Mouse (Mus musculus): ENCODE measurements around the gene Nova2. TPM values are rescaled to one million over a fixed set of nuclear protein-coding genes. Genes with fewer than 3 reads are reported as not detected.

Gene Nova2
- polyA plus RNA-seq, 1 experiment from 2014 or later: 1.2 TPM

DNA sequence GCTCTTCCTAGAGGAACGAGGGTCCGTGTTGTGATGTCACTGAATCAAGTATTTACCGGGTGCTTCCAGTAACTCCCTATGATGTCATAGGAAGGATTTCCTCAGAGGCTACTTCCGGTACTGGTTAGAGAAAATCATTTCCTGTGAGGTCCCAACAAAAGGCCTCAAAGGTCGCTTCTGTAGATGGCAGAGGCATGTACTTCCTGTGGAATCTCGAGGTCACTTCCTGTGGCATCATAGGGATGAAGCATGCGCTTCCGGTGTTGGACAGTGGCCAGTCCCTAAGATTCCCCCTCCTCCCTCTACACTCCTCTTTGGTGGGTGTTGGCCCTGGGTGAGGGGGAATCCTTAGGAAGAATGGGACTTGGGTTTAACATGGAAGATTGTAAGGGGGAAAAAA, 33.8 kb downstream of the Nova2 start:
- H3K9me3 ChIP-seq: no peaks in the 10 kb centered on the region
- H3K4me2 ChIP-seq: 0 out of 2 replicates have a peak overlapping the region, but pooled peaks have one; percentile 16
- H3K27ac ChIP-seq: peak overlapping the region; percentile 56
- H3K27me3 ChIP-seq: peaks cover 70% of the 10 kb centered on the region
- no peaks in the 10 kb centered on the region for H3K36me3 ChIP-seq
- peak; percentile 3; the same call in 1 of the 2 replicates for ATAC-seq (ENCODE audit: borderline replicate concordance, extremely low read depth, low FRiP score, low TSS enrichment)
- no peak overlapping the region for H3K4me3 ChIP-seq
- peaks cover 33% of the 10 kb centered on the region for H3K4me1 ChIP-seq
- WGBS: 45% methylated on average over 8 of the region's 8 CpGs
- no peak overlapping the region for H3K9ac ChIP-seq

DNA sequence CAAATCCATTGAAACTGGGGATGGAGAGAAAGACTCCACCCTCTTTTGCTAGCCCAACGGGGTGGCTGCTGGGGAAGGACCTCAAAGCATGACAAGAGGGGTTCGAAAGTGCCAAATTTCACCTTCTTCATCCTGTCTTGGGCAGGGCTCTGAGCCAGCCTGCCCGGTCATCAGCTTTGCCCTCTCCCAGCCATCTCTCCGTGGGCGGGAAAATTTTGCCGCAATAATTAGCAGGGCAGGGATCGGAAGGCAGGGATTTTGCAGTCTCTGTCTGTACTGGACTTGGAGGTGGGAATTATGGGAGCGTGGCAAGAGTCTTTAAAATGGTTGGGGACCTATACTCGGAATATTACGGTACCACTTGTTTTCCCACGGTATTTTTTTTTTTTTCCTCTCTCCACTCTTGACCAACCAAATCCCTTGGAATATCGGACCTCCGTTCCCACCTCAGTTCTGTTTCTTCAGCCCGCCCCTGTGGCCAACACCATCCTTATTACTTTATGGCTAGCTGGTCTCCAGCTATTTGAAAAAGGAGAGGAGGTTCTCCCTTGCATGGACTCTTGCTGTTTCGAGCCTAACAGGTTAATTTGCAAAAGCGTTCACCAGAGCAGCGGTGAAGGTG, 36.6 kb downstream of the Nova2 start:
- ATAC-seq (ENCODE audit: borderline replicate concordance, extremely low read depth, low FRiP score, low TSS enrichment): no peak
- WGBS: 2% methylated on average over 17 of the region's 17 CpGs

DNA sequence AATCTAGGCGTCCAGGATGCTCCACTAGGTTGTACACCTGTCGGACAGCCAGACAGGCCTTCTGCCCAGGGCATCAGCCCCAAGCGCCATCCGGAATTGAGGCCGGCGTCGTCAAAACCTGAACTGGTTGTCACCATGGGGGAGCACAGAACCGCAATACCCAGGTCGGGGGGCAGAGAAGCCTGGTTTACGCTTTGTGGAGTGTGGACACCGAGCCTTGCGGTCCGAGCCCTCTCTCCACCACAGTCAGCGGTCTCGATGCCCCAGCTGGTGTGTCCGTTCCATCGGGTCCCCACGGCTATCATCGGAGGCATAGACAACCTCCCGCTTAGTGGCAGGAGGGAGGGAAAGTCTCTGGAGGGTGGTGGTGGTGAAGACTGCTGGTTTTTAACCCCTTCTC, 37.1 kb downstream of the Nova2 start:
- Histone ChIP-seq H3K4me2 (peak overlapping the region; percentile 18), H3K36me3 (no peaks in the 10 kb centered on the region), H3K27ac (no peak overlapping the region), H3K4me3 (0 out of 2 replicates have a peak overlapping the region, but pooled peaks have one; percentile 7), H3K9me3 (no peaks in the 10 kb centered on the region), H3K4me1 (peaks cover 26% of the 10 kb centered on the region), H3K27me3 (peaks cover 83% of the 10 kb centered on the region), H3K9ac (no peak overlapping the region)
- no peak for ATAC-seq (ENCODE audit: borderline replicate concordance, extremely low read depth, low FRiP score, low TSS enrichment)
- 4% methylated on average over 20 of the region's 20 CpGs for WGBS

More for the DNA sequence above, 36.6 kb downstream of the Nova2 start:
- Histone ChIP-seq H3K27me3 (peaks cover 88% of the 10 kb centered on the region), H3K9ac (no peak overlapping the region), H3K4me2 (peak overlapping the region; percentile 18), H3K9me3 (no peaks in the 10 kb centered on the region), H3K27ac (no peak overlapping the region), H3K4me3 (0 out of 2 replicates have a peak overlapping the region, but pooled peaks have one; percentile 7), H3K36me3 (no peaks in the 10 kb centered on the region), H3K4me1 (peaks cover 31% of the 10 kb centered on the region)

DNA sequence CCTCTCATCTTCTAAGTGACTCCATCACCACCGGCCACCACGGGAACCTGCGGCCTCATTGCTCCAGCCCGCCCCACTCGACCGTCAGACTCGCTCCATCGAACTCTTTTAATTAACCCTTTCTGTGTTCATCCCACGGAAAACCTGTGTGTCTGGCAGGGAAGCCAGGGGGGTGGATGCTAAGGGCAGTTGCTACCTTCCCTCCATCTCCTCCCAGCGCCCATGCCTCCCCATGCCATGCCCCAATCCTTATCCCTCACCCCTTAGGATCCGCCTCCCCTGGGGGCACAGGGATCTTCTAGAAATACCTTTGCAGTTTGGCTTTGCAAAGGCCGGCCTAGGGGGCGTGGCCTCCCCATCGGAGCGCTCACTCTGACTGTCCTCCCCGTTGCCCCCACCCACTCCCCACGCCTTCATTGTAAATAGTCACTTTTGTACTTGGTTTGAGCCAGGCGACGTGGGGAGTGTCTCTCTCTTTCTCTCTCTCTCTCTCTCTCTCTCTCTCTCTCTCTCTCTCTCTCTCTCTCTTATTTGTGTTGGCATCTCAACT, 37.7 kb downstream of the Nova2 start:
- 0 out of 2 replicates have a peak overlapping the region, but pooled peaks have one; percentile 18 for H3K4me2 ChIP-seq

DNA sequence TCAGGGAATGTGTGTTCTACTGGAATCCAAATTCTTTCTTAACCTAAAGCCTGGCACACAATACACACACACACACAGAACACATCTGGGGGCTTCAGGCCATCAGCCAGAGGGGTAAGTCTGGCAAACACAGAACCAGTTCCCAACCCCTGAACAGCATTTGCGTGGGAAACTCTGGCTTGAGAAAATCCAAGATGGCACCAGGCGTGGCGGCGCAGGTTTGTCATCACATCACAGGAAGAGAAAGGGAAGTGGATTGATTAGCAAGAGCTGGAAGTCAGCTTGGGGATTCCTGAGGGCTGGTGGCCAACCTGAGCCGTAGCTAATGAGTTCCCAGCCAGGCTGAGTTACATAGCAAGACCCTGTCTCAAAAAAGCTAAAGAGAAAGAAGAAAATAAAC, 39.6 kb downstream of the Nova2 start:
- WGBS: 74% methylated on average over 5 of the region's 5 CpGs
- H3K4me2 ChIP-seq: no peak overlapping the region
- peaks cover 15% of the 10 kb centered on the region for H3K4me1 ChIP-seq
- peaks cover 62% of the 10 kb centered on the region for H3K27me3 ChIP-seq
- no peak overlapping the region for H3K27ac ChIP-seq
- no peaks in the 10 kb centered on the region for H3K36me3 ChIP-seq
- H3K9me3 ChIP-seq: no peaks in the 10 kb centered on the region
- no peak overlapping the region for H3K4me3 ChIP-seq
- no peak for ATAC-seq (ENCODE audit: borderline replicate concordance, extremely low read depth, low FRiP score, low TSS enrichment)
- H3K9ac ChIP-seq: no peak overlapping the region

More for the DNA sequence above, 37.7 kb downstream of the Nova2 start:
- Histone ChIP-seq H3K9me3 (no peaks in the 10 kb centered on the region), H3K27ac (no peak overlapping the region), H3K36me3 (no peaks in the 10 kb centered on the region), H3K4me1 (peaks cover 25% of the 10 kb centered on the region), H3K4me3 (no peak overlapping the region), H3K27me3 (peaks cover 77% of the 10 kb centered on the region), H3K9ac (no peak overlapping the region)
- 2% methylated on average over 19 of the region's 19 CpGs for WGBS
- ATAC-seq (ENCODE audit: borderline replicate concordance, extremely low read depth, low FRiP score, low TSS enrichment): no peak

DNA sequence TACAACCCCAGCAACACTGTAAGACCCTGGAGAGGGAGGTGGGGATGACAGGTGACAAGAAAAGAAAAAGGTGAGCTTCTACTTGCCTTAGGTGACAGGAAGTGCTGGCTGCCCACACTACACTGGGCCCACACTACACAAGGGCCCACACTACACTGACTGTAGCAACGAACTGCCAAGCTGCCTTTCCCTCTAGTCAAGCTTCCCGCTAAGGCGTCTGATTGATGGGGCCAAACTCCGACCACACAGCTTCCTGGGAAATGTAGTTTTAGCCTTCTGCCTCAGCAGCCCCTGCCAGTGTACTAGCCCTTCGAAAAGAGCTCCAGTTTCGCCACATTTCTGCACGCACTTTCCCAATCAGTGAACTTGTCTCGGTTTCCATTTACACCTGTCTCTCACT, 41.9 kb downstream of the Nova2 start:
- Histone ChIP-seq H3K27me3 (peaks cover 39% of the 10 kb centered on the region), H3K27ac (no peak overlapping the region), H3K9ac (no peak overlapping the region), H3K36me3 (no peaks in the 10 kb centered on the region), H3K9me3 (no peaks in the 10 kb centered on the region), H3K4me2 (no peak overlapping the region), H3K4me1 (peaks cover 14% of the 10 kb centered on the region), H3K4me3 (no peak overlapping the region)
- WGBS: 7% methylated on average over 8 of the region's 8 CpGs
- no peak for ATAC-seq (ENCODE audit: borderline replicate concordance, extremely low read depth, low FRiP score, low TSS enrichment)

DNA sequence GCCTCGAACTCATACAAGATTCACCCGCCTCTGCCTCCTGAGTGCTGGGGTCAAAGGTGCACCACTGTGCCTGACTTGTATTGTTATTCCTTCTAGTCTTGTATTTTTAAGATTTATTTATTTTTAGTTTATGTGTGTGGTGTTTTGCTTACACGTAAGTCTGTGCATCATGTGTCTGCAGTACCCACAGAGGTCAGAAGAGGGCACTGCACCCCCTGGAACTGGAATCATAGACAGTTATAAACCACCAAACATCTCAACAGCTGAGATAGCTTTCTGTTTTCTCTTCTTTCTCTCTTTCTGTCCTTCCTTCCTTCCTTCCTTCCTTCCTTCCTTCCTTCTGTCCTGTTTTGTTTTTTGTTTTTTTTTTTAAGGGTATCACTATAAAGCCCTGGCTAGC, 45.3 kb downstream of the Nova2 start:
- no peaks in the 10 kb centered on the region for H3K36me3 ChIP-seq
- no peak overlapping the region for H3K9ac ChIP-seq
- no peak overlapping the region for H3K4me3 ChIP-seq
- peaks cover 6% of the 10 kb centered on the region; the same call in 1 of the 2 replicates for H3K27me3 ChIP-seq
- WGBS: 89% methylated on average over 3 of the region's 3 CpGs
- H3K9me3 ChIP-seq: no peaks in the 10 kb centered on the region
- no peaks in the 10 kb centered on the region for H3K4me1 ChIP-seq
- H3K4me2 ChIP-seq: no peak overlapping the region
- no peak overlapping the region for H3K27ac ChIP-seq
- ATAC-seq (ENCODE audit: borderline replicate concordance, extremely low read depth, low FRiP score, low TSS enrichment): no peak

DNA sequence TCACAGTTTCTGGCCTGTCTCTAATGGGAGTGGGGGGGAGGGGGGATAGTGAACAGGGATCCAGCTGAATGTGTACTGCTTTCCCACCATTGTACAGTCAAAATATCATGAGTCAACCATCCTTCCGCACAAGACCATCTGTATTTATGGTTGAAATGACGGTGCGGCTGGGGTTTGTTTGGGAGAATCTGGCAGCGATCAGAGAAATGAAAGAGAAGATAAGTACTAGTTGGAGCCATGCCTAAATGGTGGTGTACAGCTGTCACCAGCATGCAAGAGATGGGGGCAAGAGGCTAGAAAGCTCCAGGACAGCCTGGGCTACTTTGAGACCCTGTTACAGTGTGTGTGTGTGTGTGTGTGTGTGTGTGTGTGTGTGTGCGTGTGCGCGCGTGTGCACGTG, 52.7 kb downstream of the Nova2 start:
- Histone ChIP-seq H3K27me3 (no peaks in the 10 kb centered on the region), H3K27ac (no peak overlapping the region), H3K9me3 (no peaks in the 10 kb centered on the region), H3K4me2 (no peak overlapping the region), H3K4me3 (no peak overlapping the region), H3K4me1 (no peaks in the 10 kb centered on the region), H3K36me3 (no peaks in the 10 kb centered on the region), H3K9ac (no peak overlapping the region)
- 75% methylated on average over 9 of the region's 9 CpGs for WGBS
- no peak for ATAC-seq (ENCODE audit: borderline replicate concordance, extremely low read depth, low FRiP score, low TSS enrichment)

DNA sequence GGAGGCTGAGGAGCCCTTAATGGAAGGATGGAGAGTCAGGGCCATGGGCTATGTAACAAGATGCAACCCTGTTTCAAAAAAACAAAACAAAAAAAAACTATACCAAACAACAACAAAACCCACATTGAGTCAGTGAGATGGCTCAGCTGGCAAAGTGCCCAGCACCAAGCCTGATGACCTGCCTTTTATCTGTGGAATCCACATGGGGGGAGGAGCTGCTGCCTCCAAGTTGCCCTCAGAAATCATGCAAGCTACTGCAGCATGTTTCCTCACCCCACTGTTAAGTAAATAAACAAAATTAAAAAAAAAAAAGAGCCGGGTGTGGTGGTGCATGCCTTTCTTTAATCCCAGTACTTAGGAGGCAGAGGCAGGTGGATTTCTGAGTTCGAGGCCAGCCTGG, 60.8 kb downstream of the Nova2 start:
- Histone ChIP-seq H3K4me3 (no peak overlapping the region), H3K27ac (no peak overlapping the region), H3K9me3 (no peaks in the 10 kb centered on the region), H3K27me3 (peaks cover 12% of the 10 kb centered on the region; the same call in 1 of the 2 replicates), H3K36me3 (no peaks in the 10 kb centered on the region), H3K4me1 (peaks cover 14% of the 10 kb centered on the region), H3K9ac (no peak overlapping the region), H3K4me2 (no peak overlapping the region)
- ATAC-seq (ENCODE audit: borderline replicate concordance, extremely low read depth, low FRiP score, low TSS enrichment): no peak
- 60% methylated on average over 2 of the region's 2 CpGs for WGBS

DNA sequence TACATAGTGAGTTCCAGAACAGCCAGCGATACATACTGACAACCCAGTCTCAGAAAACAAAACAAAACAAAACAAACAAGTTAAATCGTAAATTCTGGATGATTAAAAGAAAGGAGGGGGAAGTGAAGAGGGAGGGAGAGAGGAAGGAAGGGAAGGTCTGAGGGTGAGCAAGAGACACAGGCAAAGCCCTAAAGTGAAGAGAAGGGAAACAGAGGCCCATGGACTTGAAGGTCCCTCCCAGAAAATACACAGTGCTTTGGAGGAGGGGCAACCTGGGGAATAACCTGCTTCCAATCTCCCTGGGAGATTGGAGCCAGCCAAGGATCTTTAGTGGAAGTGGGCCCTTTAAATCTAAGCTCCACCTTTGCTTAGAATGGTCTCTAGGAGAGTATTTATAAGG, 61.4 kb downstream of the Nova2 start, which contains the start of gene Nanos2:
Nanos2 (plus strand) TSS at position 301 of the 400 bp plus-strand sequence.
- no peak within 1 kb of the TSS for H3K9ac ChIP-seq
- no peak for ATAC-seq (ENCODE audit: borderline replicate concordance, extremely low read depth, low FRiP score, low TSS enrichment)
- 51% methylated on average over 2 of the region's 2 CpGs for WGBS
- H3K27me3 ChIP-seq: peaks cover 18% of the 10 kb centered on the region
- H3K4me1 ChIP-seq: peaks cover 20% of the 10 kb centered on the region
- no peaks in the 10 kb centered on the region for H3K36me3 ChIP-seq
- H3K27ac ChIP-seq: no peak within 1 kb of the TSS
- no peak within 1 kb of the TSS for H3K4me2 ChIP-seq
- H3K9me3 ChIP-seq: no peaks in the 10 kb centered on the region
- no peak within 1 kb of the TSS for H3K4me3 ChIP-seq

DNA sequence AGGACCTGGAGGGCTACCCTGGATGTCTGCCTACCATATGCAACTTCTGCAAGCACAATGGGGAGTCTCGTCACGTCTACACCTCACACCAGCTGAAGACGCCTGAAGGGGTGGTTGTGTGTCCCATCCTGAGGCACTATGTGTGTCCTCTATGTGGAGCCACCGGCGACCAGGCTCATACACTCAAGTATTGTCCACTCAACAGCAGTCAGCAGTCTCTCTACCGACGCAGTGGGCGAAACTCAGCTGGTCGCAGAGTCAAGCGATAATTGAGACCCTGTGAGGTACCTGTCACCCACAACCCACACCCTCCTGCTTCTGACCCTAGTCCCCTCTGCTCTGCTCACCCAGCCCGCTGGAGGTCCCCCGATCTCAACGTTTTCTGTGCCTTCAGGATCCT, 62.1 kb downstream of the Nova2 start:
- Histone ChIP-seq H3K27me3 (peaks cover 24% of the 10 kb centered on the region), H3K4me2 (no peak overlapping the region), H3K9me3 (no peaks in the 10 kb centered on the region), H3K4me1 (peaks cover 22% of the 10 kb centered on the region), H3K36me3 (no peaks in the 10 kb centered on the region), H3K27ac (no peak overlapping the region), H3K9ac (no peak overlapping the region), H3K4me3 (no peak overlapping the region)
- WGBS: 71% methylated on average over 13 of the region's 13 CpGs
- no peak for ATAC-seq (ENCODE audit: borderline replicate concordance, extremely low read depth, low FRiP score, low TSS enrichment)

DNA sequence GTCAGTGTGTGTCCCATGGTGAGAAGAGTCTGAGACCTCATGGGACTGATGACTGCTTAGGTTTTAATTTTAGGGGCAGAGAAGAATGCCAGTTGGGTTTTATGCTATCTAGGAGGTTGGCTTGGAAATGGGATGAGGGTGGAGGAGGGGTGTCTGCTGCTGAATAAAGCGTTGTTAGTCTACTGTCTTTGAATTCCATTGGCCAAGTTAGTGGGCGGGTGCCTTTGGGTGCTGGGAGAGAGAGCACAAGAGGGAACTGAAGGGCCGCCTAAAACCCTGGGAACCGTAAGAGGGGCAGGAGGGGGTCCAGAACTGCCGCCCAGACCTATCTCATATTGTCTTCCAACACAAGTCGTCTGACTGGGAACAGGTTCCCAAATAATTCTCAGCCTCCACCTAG, 63.1 kb downstream of the Nova2 start:
- H3K4me3 ChIP-seq: no peak overlapping the region
- peaks cover 34% of the 10 kb centered on the region for H3K27me3 ChIP-seq
- H3K27ac ChIP-seq: no peak overlapping the region
- H3K36me3 ChIP-seq: no peaks in the 10 kb centered on the region
- H3K9ac ChIP-seq: no peak overlapping the region
- H3K4me1 ChIP-seq: peaks cover 22% of the 10 kb centered on the region
- H3K4me2 ChIP-seq: no peak overlapping the region
- H3K9me3 ChIP-seq: no peaks in the 10 kb centered on the region
- 65% methylated on average over 6 of the region's 6 CpGs for WGBS
- ATAC-seq (ENCODE audit: borderline replicate concordance, extremely low read depth, low FRiP score, low TSS enrichment): no peak

Data from lung, embryonic 15.5 days (tissue).